Mouse (Mus musculus) ES-Bruce4 (cell line): Measurements from ENCODE around the gene 1110004F10Rik. TPM values are rescaled to one million over a fixed set of nuclear protein-coding genes. Genes with fewer than 3 reads are reported as not detected.

Source experiments
- H3K27ac ChIP-seq: 2 replicates; pipeline ENCODE4 v1.5.1; 2012; ENCODE audit warnings: low read length, inconsistent platforms; ENCODE audit not compliant: insufficient read depth
- H3K27me3 ChIP-seq: 2 replicates; pipeline ENCODE4 v1.6.1; 2012; ENCODE audit warnings: mild to moderate bottlenecking, low read length, inconsistent platforms; ENCODE audit not compliant: control insufficient read depth, poor library complexity, insufficient read depth, severe bottlenecking
- H3K36me3 ChIP-seq: 2 replicates; pipeline ENCODE4 v1.6.1; 2012; ENCODE audit warnings: inconsistent platforms, mild to moderate bottlenecking, low read length, moderate library complexity; ENCODE audit not compliant: control insufficient read depth, poor library complexity, insufficient read depth, severe bottlenecking
- H3K4me1 ChIP-seq: one replicate; pipeline ENCODE4 v1.8.1; 2011; ENCODE audit warnings: low read length; ENCODE audit not compliant: control insufficient read depth, insufficient read depth
- H3K4me3 ChIP-seq: 2 replicates; pipeline ENCODE4 v1.5.1; 2011; ENCODE audit warnings: low read depth, mild to moderate bottlenecking, low read length
- H3K9ac ChIP-seq: 2 replicates; pipeline ENCODE4 v1.6.1; 2012; ENCODE audit warnings: low read depth, mild to moderate bottlenecking, inconsistent platforms; ENCODE audit not compliant: poor library complexity, severe bottlenecking
- H3K9me3 ChIP-seq: replicated peaks from 2 replicates; pipeline ENCODE4 v1.6.1; 2012; ENCODE audit warnings: mild to moderate bottlenecking, low read length, inconsistent platforms; ENCODE audit not compliant: control insufficient read depth, poor library complexity, insufficient read depth, severe bottlenecking
- CTCF ChIP-seq: IDR thresholded peaks from one replicate; pipeline ENCODE4 v1.8.1; 2011; ENCODE audit warnings: low read depth, low read length
- EP300 ChIP-seq: IDR thresholded peaks from 2 replicates; pipeline ENCODE4 v1.6.1; 2011; ENCODE audit warnings: low read depth, low read length; ENCODE audit not compliant: insufficient read depth
- POLR2A ChIP-seq: IDR thresholded peaks from one replicate; pipeline ENCODE4 v1.8.1; 2011; ENCODE audit warnings: low read length; ENCODE audit not compliant: insufficient read depth
- polyA plus RNA-seq: library from polyadenylated mRNA; stranded (reverse); fragments of >200 nt; gene quantifications from 2 replicates; pipeline ENCODE4 v1.2.4, GENCODE M21; 2011; ENCODE audit warnings: low read depth; ENCODE audit not compliant: missing spikeins, insufficient read depth, insufficient read length

1110004F10Rik gene
- polyA plus RNA-seq, 1 experiment, result 119 TPM

DNA sequence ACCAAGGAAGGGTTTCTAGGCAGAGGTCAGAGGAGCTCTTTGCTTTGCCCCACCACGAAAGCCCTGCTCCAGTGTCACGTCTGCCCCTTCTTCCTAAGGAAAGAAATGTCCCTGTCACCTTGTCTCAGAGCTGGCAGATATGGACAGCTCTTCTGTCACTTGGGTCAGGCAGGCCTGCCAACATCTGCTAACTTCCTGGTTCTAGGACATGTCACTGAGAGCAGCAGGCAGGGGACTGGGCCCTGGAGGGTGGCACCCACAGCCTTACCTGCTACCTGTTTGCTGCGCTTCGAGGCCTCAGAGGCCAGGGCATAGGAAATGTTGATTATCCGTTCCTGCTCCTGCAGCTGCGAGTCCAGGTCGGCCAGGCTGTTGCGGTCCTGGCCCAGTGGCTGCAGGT lies 89.1 kb downstream of the 1110004F10Rik start:
- no peaks in the 10 kb centered on the region for H3K27me3 ChIP-seq
- no peak overlapping the region for H3K9ac ChIP-seq
- no peak overlapping the region for H3K4me3 ChIP-seq
- TF ChIP-seq EP300 (no peak), CTCF (no peak), POLR2A (no peak)
- H3K27ac ChIP-seq, result no peak overlapping the region
- H3K4me1 ChIP-seq, result no peaks in the 10 kb centered on the region
- H3K9me3 ChIP-seq, result no peaks in the 10 kb centered on the region
- peaks cover 13% of the 10 kb centered on the region for H3K36me3 ChIP-seq

DNA sequence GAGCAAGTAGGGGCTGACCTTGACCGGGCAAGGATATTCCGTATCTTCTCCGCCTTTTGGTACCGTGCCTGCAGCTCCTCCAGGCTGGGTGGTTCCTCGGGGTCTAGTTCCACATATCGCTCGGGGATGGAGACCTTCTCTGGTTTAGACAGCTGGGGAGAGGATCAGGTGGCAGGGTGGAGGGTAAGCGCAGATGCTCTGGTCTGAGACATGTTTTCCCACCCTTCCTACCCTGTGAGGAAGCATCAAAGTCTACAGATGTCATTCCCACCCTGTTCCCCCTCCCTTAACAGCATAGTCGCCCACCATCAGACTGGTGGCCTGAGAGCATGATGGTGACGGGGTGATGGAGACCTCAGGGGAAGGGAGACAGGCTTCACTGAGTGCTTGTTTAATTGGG lies 90.2 kb downstream of the 1110004F10Rik start:
- H3K27ac ChIP-seq, result no peak overlapping the region
- H3K9me3 ChIP-seq, result no peaks in the 10 kb centered on the region
- no peaks in the 10 kb centered on the region for H3K27me3 ChIP-seq
- H3K4me1 ChIP-seq, result no peaks in the 10 kb centered on the region
- no peak overlapping the region for H3K4me3 ChIP-seq
- peaks cover 13% of the 10 kb centered on the region for H3K36me3 ChIP-seq
- TF ChIP-seq CTCF (no peak), EP300 (no peak), POLR2A (no peak)
- no peak overlapping the region for H3K9ac ChIP-seq

DNA sequence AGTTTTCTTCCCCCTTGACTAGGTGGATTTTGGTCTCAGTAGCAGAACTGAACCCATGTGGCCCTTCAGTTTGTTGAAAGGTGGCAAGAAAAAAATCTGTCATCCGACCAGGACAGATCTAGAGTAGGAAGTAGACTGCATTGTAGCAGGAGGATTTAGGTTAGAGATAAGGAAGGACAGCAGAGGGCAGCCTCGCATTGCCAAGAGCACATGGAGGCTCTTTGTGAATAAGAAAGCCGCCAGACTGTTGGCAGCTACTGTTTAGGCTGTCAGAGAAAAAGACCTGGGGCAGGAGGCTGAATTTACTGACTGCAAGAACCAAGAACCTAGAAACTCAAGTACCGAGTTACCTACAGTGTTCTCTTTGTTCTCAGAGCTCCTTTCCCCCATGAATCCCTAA lies 92.2 kb downstream of the 1110004F10Rik start:
- H3K4me3 ChIP-seq, result no peak overlapping the region
- no peaks in the 10 kb centered on the region for H3K4me1 ChIP-seq
- no peaks in the 10 kb centered on the region for H3K9me3 ChIP-seq
- H3K9ac ChIP-seq, result no peak overlapping the region
- H3K36me3 ChIP-seq, result peaks cover 19% of the 10 kb centered on the region
- H3K27me3 ChIP-seq, result no peaks in the 10 kb centered on the region
- no peak for TF ChIP-seq CTCF
- TF ChIP-seq POLR2A, result no peak
- TF ChIP-seq EP300, result no peak
- H3K27ac ChIP-seq, result no peak overlapping the region

DNA sequence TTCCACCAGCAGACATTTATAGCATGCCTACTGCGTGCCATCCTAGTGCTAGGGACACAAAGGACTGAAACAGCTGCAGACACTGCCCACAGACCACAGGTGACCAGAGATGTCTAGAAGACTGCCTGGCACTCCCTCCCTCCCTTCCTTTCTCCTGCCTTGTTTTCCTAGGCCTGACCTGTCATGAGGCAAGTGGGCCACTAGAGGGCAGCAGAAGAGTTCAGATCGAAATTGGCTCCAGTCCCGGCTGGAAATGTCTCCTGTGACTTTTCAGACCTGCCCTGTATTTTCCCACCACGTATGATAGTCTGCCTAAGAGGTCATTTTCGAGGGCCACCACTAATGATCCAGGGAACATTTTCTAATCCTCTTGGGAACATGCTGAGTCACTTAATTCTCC lies 92.9 kb downstream of the 1110004F10Rik start:
- Histone ChIP-seq H3K4me3 (no peak overlapping the region), H3K27ac (no peak overlapping the region), H3K9ac (no peak overlapping the region), H3K4me1 (no peaks in the 10 kb centered on the region), H3K9me3 (no peaks in the 10 kb centered on the region), H3K27me3 (no peaks in the 10 kb centered on the region), H3K36me3 (peaks cover 22% of the 10 kb centered on the region)
- peak; percentile 92 for TF ChIP-seq CTCF
- no peak for TF ChIP-seq POLR2A
- 0 out of 2 replicates have a peak, but pooled peaks have one; percentile 18 for TF ChIP-seq EP300

DNA sequence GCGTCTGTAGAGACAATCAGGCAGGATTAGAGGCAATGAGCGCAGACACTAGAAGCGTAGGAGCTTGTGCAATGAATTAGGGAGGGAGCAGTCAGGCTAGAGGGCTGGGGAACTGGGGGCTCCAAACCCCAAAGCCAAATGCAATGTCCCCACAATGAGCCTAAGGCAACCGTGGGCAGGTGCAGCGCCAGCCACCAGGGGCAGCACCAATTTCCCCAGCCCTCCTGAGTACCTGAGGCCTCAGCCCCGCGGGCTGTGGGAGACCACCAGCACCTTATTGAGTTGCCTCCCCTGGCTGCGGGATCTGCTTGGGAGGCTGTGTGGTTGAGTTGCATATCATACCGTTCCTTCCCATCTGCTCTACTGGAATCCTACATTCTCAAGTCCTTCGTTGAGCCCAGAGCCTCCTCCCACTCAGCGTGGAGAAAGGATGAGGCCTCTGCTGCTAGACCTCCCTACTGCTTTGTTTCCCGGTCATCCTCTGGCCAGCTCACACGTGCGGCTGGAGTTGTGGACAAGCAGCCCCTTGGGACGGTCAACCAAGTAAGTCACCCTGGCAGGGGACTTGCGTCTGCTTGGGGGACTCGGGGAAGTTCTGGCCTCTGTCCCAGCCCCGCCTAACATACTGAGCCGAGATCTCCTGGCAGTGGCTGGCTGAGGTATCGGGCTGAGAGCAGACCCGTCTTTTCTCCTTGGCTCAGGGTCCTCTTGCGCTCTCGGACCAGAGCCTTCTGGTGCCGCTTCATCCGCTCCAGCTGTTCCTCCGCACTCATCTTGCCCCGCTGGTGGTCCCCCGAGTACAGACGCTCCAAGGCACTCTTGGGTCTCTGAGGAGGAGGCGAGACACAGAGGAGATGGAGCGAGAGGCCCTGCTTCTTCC lies 95.5 kb downstream of the 1110004F10Rik start:
- TF ChIP-seq POLR2A (no peak), CTCF (peak; percentile 40), EP300 (no peak)
- Histone ChIP-seq H3K4me1 (no peaks in the 10 kb centered on the region), H3K27me3 (no peaks in the 10 kb centered on the region), H3K27ac (no peak overlapping the region), H3K4me3 (no peak overlapping the region), H3K9me3 (no peaks in the 10 kb centered on the region), H3K9ac (no peak overlapping the region), H3K36me3 (peaks cover 16% of the 10 kb centered on the region)

DNA sequence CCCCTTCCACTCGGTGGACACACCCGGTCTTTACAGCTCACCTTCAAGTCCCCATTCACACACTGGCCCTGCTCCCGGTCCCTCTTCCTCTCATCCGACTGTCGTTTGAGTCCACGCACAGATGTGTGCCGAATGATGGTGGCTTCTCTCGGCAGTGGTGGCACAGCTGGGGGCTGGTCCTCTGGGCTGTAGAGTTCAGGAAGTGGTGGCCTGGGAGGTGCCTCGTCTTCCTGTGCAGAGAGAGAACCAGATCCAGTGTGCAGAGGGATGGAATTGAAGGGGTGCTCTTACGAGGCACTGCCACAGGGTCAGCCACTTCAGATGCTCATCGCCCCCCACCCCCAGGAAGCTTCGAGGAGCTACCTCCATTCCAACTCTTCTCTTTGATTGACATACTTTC lies 98.0 kb downstream of the 1110004F10Rik start:
- TF ChIP-seq CTCF (no peak), EP300 (no peak), POLR2A (no peak)
- no peaks in the 10 kb centered on the region for H3K4me1 ChIP-seq
- H3K4me3 ChIP-seq, result no peak overlapping the region
- no peaks in the 10 kb centered on the region for H3K9me3 ChIP-seq
- no peak overlapping the region for H3K9ac ChIP-seq
- peaks cover 34% of the 10 kb centered on the region for H3K36me3 ChIP-seq
- no peak overlapping the region for H3K27ac ChIP-seq
- no peaks in the 10 kb centered on the region for H3K27me3 ChIP-seq
